Comparison of ENCODE assay signal across 8 mouse cellular contexts in the genomic region with DNA sequence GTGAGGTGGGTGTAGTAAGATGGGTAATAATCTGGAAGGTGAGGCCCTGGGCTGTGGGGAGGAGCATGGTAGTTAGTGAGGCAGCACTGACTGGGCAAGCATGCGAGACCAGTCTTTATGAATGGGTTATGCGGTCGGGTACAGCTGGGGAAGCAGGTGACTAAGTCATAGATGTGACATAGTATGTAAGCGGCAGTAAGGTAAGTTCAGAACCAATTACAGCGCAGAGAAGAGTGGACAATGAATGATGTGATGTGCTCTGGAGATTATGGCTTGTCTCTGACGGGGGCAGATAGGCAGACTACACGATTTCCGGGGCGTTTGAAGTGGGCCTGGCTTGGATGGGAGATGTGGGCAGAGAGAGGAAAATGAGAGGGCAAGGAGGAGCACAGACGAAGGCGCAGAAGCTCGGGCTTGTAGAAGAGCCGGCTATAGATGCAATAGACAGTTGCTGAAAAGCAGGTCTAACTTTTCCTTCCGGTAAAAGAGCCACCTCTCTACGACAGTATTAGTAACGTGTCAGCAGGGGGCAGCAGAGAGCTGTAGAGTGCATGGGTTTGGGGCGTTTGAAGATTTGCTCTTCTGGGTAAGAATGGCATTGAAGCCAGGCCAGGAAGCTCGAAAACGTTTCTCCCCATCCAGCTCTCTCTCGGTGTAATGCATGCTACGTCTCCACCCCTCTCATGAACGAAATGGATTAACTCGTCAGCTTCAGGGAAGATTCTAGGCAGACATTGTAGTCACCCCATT.
DNase-seq lines count a peak whose midpoint lies in the region; ATAC-seq and TF ChIP-seq lines count a peak whose summit lies in the region.

No protein-coding gene starts in this region.

- H3K4me1 ChIP-seq in forebrain, postnatal 0 days (ENCODE audit: insufficient read depth), result no peaks in the 10 kb centered on the region; the same call in 1 of the 2 replicates
- H3K4me1 ChIP-seq in hindbrain, embryonic 11.5 days (replicated peaks; ENCODE audit: control insufficient read depth, insufficient read depth, low read length), result no peaks in the 10 kb centered on the region
- no peaks in the 10 kb centered on the region for H3K4me1 ChIP-seq in lung, postnatal 0 days (ENCODE audit: insufficient read depth, low read depth, low read length)

- peak; percentile 95 for ATAC-seq in forebrain, postnatal 0 days
- ATAC-seq in hindbrain, embryonic 11.5 days (ENCODE audit: low FRiP score), result peak; percentile 91
- ATAC-seq in lung, postnatal 0 days, result peak; percentile 57

- no peaks in the 10 kb centered on the region for H3K9me3 ChIP-seq in forebrain, postnatal 0 days (ENCODE audit: low read length)
- H3K9me3 ChIP-seq in hindbrain, embryonic 11.5 days (ENCODE audit: control insufficient read depth, low read length), result no peaks in the 10 kb centered on the region
- H3K9me3 ChIP-seq in lung, postnatal 0 days (ENCODE audit: low read length), result no peaks in the 10 kb centered on the region

- no peaks in the 10 kb centered on the region for H3K27me3 ChIP-seq in forebrain, postnatal 0 days (ENCODE audit: insufficient read depth, low read length)
- H3K27me3 ChIP-seq in hindbrain, embryonic 11.5 days (ENCODE audit: control insufficient read depth, insufficient read depth, low read length), result no peaks in the 10 kb centered on the region
- no peaks in the 10 kb centered on the region for H3K27me3 ChIP-seq in lung, postnatal 0 days (replicated peaks; ENCODE audit: insufficient read depth, low read length)

- peak; percentile 57 for DNase-seq in Muller cell, postnatal 12 days (ENCODE audit: inconsistent ontology term)
- DNase-seq in cerebellum, adult 18-20 months, result peak; percentile 78 to 86
- peak; percentile 96 for DNase-seq in forebrain, postnatal 0 days
- peak; percentile 94 for DNase-seq in hindbrain, embryonic 11.5 days (ENCODE audit: low spot score)
- peak; percentile 65 for DNase-seq in layer of hippocampus, adult 9-11 months
- peak; percentile 82 for DNase-seq in lung, postnatal 0 days (ENCODE audit: low spot score)
- DNase-seq in retina, postnatal 1 day, result peak; percentile 89
- peak; percentile 79 for DNase-seq in urinary bladder, postnatal 14 days (ENCODE audit: low spot score)

- WGBS in forebrain, postnatal 0 days, result 32% methylated on average over 23 of the region's 23 CpGs
- WGBS in hindbrain, embryonic 11.5 days, result 39% methylated on average over 23 of the region's 23 CpGs
- 29% methylated on average over 23 of the region's 23 CpGs for WGBS in lung, postnatal 0 days

- peak overlapping the region; percentile 2; the same call in 1 of the 2 replicates for H3K4me3 ChIP-seq in forebrain, postnatal 0 days (ENCODE audit: low read depth, low read length)
- H3K4me3 ChIP-seq in hindbrain, embryonic 11.5 days (ENCODE audit: low read depth, low read length), result no peak overlapping the region
- H3K4me3 ChIP-seq in lung, postnatal 0 days (ENCODE audit: low read depth, low read length), result no peak overlapping the region

- peak; percentile 97 for TF ChIP-seq CTCF in forebrain, postnatal 0 days (IDR thresholded peaks at IDR 0.05; ENCODE audit: low read depth)
- peak; percentile 90 for TF ChIP-seq CTCF in lung, postnatal 0 days (IDR thresholded peaks at IDR 0.05)

- peak overlapping the region; percentile 39 for H3K4me2 ChIP-seq in forebrain, postnatal 0 days (ENCODE audit: low read depth)
- no peak overlapping the region for H3K4me2 ChIP-seq in hindbrain, embryonic 11.5 days (replicated peaks; ENCODE audit: low read depth, low read length)
- no peak overlapping the region for H3K4me2 ChIP-seq in lung, postnatal 0 days (replicated peaks; ENCODE audit: low read depth, low read length)

- no peaks in the 10 kb centered on the region for H3K36me3 ChIP-seq in forebrain, postnatal 0 days (ENCODE audit: insufficient read depth)
- no peaks in the 10 kb centered on the region for H3K36me3 ChIP-seq in hindbrain, embryonic 11.5 days (ENCODE audit: control insufficient read depth, insufficient read depth, low read length)
- no peaks in the 10 kb centered on the region for H3K36me3 ChIP-seq in lung, postnatal 0 days (ENCODE audit: insufficient read depth, low read length)

- 0 out of 2 replicates have a peak overlapping the region, but pooled peaks have one; percentile 7 for H3K9ac ChIP-seq in forebrain, postnatal 0 days
- no peak overlapping the region for H3K9ac ChIP-seq in hindbrain, embryonic 11.5 days (ENCODE audit: low read depth, low read length)
- no peak overlapping the region for H3K9ac ChIP-seq in lung, postnatal 0 days (replicated peaks; ENCODE audit: low read depth)

- no peak for TF ChIP-seq EP300 in lung, postnatal 0 days (IDR thresholded peaks at IDR 0.05)

- H3K27ac ChIP-seq in forebrain, postnatal 0 days (ENCODE audit: low read depth, low read length), result peak overlapping the region; percentile 62; the same call in 1 of the 2 replicates
- H3K27ac ChIP-seq in hindbrain, embryonic 11.5 days (ENCODE audit: low read depth, low read length), result no peak overlapping the region
- no peak overlapping the region for H3K27ac ChIP-seq in lung, postnatal 0 days (ENCODE audit: low read length)
